Mouse (Mus musculus) megakaryocyte, embryonic 14.5 days (primary cell): ENCODE data around the gene Slc22a15. TPM values are rescaled to one million over a fixed set of nuclear protein-coding genes. Genes with fewer than 3 reads are reported as not detected.
"Not testable (repeated sequence)": the region's sequence is repeated elsewhere in the genome, so short reads cannot be mapped to it uniquely, and the experiment has no call there.

Source experiments
- H3K27me3 ChIP-seq: replicated peaks from 2 replicates; pipeline ENCODE3; 2012; ENCODE audit warnings: inconsistent platforms
- H3K36me3 ChIP-seq: replicated peaks from 2 replicates; pipeline ENCODE3; 2012; ENCODE audit warnings: low read length, inconsistent platforms, mixed read lengths
- H3K4me1 ChIP-seq: 2 replicates; pipeline ENCODE4 v1.6.1; 2012; ENCODE audit warnings: inconsistent platforms
- H3K4me3 ChIP-seq: replicated peaks from 2 replicates; pipeline ENCODE3; 2012; ENCODE audit warnings: moderate library complexity, mild to moderate bottlenecking, inconsistent platforms
- H3K9me3 ChIP-seq: 2 replicates; pipeline ENCODE4 v1.6.1; 2012; ENCODE audit warnings: inconsistent platforms
- FLI1 ChIP-seq: IDR thresholded peaks from 2 replicates; pipeline ENCODE4 v1.6.1; 2012; ENCODE audit warnings: low read length, inconsistent platforms, mixed read lengths
- GATA1 ChIP-seq: IDR thresholded peaks from 3 replicates; pipeline ENCODE4 v1.6.1; 2012; ENCODE audit warnings: mixed read lengths, low read length, inconsistent platforms, borderline replicate concordance
- polyA plus RNA-seq: library from polyadenylated mRNA; stranded (reverse); fragments of >175 nt; gene quantifications from 2 replicates; pipeline ENCODE4 v1.2.3, GENCODE M21; 2012; ENCODE audit warnings: low replicate concordance; ENCODE audit not compliant: insufficient read depth

The Slc22a15 gene
- polyA plus RNA-seq, 1 experiment = 1.4 TPM

GRCm38 (mm10) chr3:101822052-101822451, 102.2 kb downstream of the Slc22a15 start:
- Histone ChIP-seq H3K4me3 (no peak overlapping the region), H3K36me3 (no peaks in the 10 kb centered on the region), H3K4me1 (no peaks in the 10 kb centered on the region), H3K9me3 (peaks cover 14% of the 10 kb centered on the region), H3K27me3 (peaks cover 33% of the 10 kb centered on the region)
- TF ChIP-seq GATA1 = no peak
- TF ChIP-seq FLI1 = no peak

GRCm38 (mm10) chr3:101820708-101821107, 103.5 kb downstream of the Slc22a15 start:
- not testable (repeated sequence) for H3K36me3 ChIP-seq, H3K4me1 ChIP-seq, H3K4me3 ChIP-seq
- H3K27me3 ChIP-seq = peaks cover 32% of the 10 kb centered on the region
- H3K9me3 ChIP-seq = peaks cover 14% of the 10 kb centered on the region

- TF ChIP-seq GATA1 = no peak
- no peak for TF ChIP-seq FLI1
- Histone ChIP-seq H3K4me1 (peaks cover 11% of the 10 kb centered on the region), H3K9me3 (peaks cover 10% of the 10 kb centered on the region), H3K36me3 (no peaks in the 10 kb centered on the region), H3K4me3 (no peak overlapping the region), H3K27me3 (peaks cover 45% of the 10 kb centered on the region)
These were observed 108.2 kb downstream of the Slc22a15 start for GRCm38 (mm10) chr3:101816006-101816405.

- Histone ChIP-seq H3K9me3 (peaks cover 10% of the 10 kb centered on the region), H3K36me3 (no peaks in the 10 kb centered on the region), H3K27me3 (peaks cover 44% of the 10 kb centered on the region), H3K4me1 (peaks cover 11% of the 10 kb centered on the region), H3K4me3 (no peak overlapping the region)
- TF ChIP-seq GATA1 (no peak), FLI1 (no peak)
These were observed 109.5 kb downstream of the Slc22a15 start for GRCm38 (mm10) chr3:101814790-101815189.

GRCm38 (mm10) chr3:101812341-101812962, 111.8 kb downstream of the Slc22a15 start:
- H3K27me3 ChIP-seq = peaks cover 40% of the 10 kb centered on the region
- H3K4me1 ChIP-seq = peaks cover 11% of the 10 kb centered on the region
- no peak for TF ChIP-seq FLI1
- no peak for TF ChIP-seq GATA1
- H3K36me3 ChIP-seq = no peaks in the 10 kb centered on the region
- H3K4me3 ChIP-seq = no peak overlapping the region
- no peaks in the 10 kb centered on the region for H3K9me3 ChIP-seq

GRCm38 (mm10) chr3:101811931-101812330, 112.3 kb downstream of the Slc22a15 start:
- Histone ChIP-seq H3K4me3 (no peak overlapping the region), H3K36me3 (no peaks in the 10 kb centered on the region), H3K4me1 (peaks cover 11% of the 10 kb centered on the region), H3K27me3 (peaks cover 40% of the 10 kb centered on the region), H3K9me3 (no peaks in the 10 kb centered on the region)
- TF ChIP-seq GATA1 (no peak), FLI1 (no peak)

- H3K9me3 ChIP-seq = no peaks in the 10 kb centered on the region
- H3K27me3 ChIP-seq = peaks cover 19% of the 10 kb centered on the region
- no peak overlapping the region for H3K4me3 ChIP-seq
- TF ChIP-seq GATA1 = no peak
- TF ChIP-seq FLI1 = no peak
- H3K4me1 ChIP-seq = peaks cover 31% of the 10 kb centered on the region
- H3K36me3 ChIP-seq = no peaks in the 10 kb centered on the region
These were observed 116.6 kb downstream of the Slc22a15 start for GRCm38 (mm10) chr3:101807646-101808045.

GRCm38 (mm10) chr3:101806941-101807340, 117.3 kb downstream of the Slc22a15 start:
- TF ChIP-seq GATA1 = no peak
- no peak for TF ChIP-seq FLI1
- Histone ChIP-seq H3K27me3 (peaks cover 19% of the 10 kb centered on the region), H3K4me3 (no peak overlapping the region), H3K36me3 (no peaks in the 10 kb centered on the region), H3K9me3 (no peaks in the 10 kb centered on the region), H3K4me1 (peaks cover 38% of the 10 kb centered on the region)

GRCm38 (mm10) chr3:101806149-101806548, 118.1 kb downstream of the Slc22a15 start:
- peak overlapping the region; percentile 82 for H3K4me3 ChIP-seq
- H3K36me3 ChIP-seq = no peaks in the 10 kb centered on the region
- no peak for TF ChIP-seq FLI1
- TF ChIP-seq GATA1 = no peak
- peaks cover 19% of the 10 kb centered on the region for H3K27me3 ChIP-seq
- H3K4me1 ChIP-seq = peaks cover 46% of the 10 kb centered on the region
- no peaks in the 10 kb centered on the region for H3K9me3 ChIP-seq

Other genes starting within 250 kb of the Slc22a15 start
- gene Mab21l3, start 75.5 kb downstream of the Slc22a15 start, polyA plus RNA-seq = 0.19 TPM in 1 of 2 replicates, not detected in the other
- gene Nhlh2, start 85.6 kb upstream of the Slc22a15 start, polyA plus RNA-seq = not detected in 2 replicates
- not detected in 2 replicates for gene Casq2, start 162.0 kb upstream of the Slc22a15 start, polyA plus RNA-seq